Mouse (Mus musculus): Measurements from ENCODE around the gene Hbs1l. TPM values are rescaled to one million over a fixed set of nuclear protein-coding genes. Genes with fewer than 3 reads are reported as not detected.

Hbs1l gene
- total and polyA plus RNA-seq, 2 experiments from 2014 or later = 59.1 to 72.2 TPM

DNA sequence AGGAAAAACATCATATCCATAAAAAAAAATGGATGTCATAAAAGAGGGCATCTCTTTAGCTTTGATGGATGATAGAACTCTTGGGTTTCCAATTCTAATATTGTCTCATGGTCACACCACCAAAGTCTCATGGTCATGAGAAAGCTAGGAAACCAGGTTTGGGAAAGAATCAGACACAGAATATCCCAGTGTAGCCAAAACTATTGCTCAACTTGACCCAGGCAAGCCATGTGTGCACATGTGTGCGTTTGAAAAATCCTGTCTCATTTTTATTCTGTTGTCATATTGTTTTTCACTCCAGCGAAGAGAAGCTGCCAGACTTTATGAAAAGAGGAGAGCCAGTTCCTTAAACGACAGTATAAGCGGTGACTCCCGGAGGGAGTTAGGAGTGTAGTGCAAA, 114.9 kb downstream of the Hbs1l start:
- DNase-seq (ENCODE audit: low spot score) (no peak), ATAC-seq (ENCODE audit: low FRiP score) (no peak)
- no peaks in the 10 kb centered on the region for H3K9me3 ChIP-seq (ENCODE audit: low read length)
- WGBS = 67% methylated on average over 5 of the region's 5 CpGs
- no peaks in the 10 kb centered on the region for H3K27me3 ChIP-seq (ENCODE audit: insufficient read depth, low read length)
- no peak overlapping the region for H3K4me3 ChIP-seq (ENCODE audit: low read depth, low read length)
- H3K27ac ChIP-seq (ENCODE audit: low read depth, low read length) = no peak overlapping the region
- no peaks in the 10 kb centered on the region for H3K36me3 ChIP-seq (ENCODE audit: insufficient read depth, low read length)
- H3K4me1 ChIP-seq (ENCODE audit: insufficient read depth, low read length) = no peaks in the 10 kb centered on the region
- no peak overlapping the region for H3K4me2 ChIP-seq (ENCODE audit: low read depth, low read length, poor library complexity, severe bottlenecking)
- H3K9ac ChIP-seq (replicated peaks; ENCODE audit: low read length, poor library complexity, severe bottlenecking) = no peak overlapping the region
- TF ChIP-seq CTCF (IDR thresholded peaks at IDR 0.05) = no peak

DNA sequence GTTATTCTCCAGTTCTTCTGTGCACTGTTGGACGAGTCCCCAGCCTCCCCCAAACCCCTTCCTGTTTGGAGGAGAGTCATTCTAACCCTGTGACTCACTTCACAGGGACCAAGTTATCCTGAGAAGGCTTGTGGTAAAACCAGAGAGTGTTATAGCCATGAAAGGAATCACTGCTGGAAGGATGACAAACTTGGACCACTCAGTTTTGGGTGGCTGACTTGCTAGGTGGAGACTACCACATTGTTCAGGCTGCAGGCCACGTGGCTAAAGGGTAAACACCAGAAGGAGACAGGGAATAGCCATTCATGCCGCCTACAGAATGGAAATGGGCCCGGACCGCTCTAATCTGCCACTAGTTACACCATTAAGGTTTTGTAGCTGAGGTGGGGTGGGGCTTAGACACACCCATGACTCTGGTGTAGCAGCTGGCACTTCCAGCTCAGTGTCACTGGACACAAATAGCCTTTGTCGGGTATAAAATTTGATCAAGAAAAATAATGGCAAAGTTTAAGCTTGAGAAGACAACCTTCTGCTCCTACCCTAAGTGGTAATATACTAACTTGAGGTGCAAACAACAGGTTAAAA, 115.9 kb downstream of the Hbs1l start:
- H3K9me3 ChIP-seq (ENCODE audit: low read length) = no peaks in the 10 kb centered on the region
- no peaks in the 10 kb centered on the region for H3K4me1 ChIP-seq (ENCODE audit: insufficient read depth, low read length)
- no peak for TF ChIP-seq CTCF (IDR thresholded peaks at IDR 0.05)
- DNase-seq (ENCODE audit: low spot score) (no peak), ATAC-seq (ENCODE audit: low FRiP score) (no peak)
- H3K27me3 ChIP-seq (ENCODE audit: insufficient read depth, low read length) = no peaks in the 10 kb centered on the region
- H3K27ac ChIP-seq (ENCODE audit: low read depth, low read length) = no peak overlapping the region
- H3K36me3 ChIP-seq (ENCODE audit: insufficient read depth, low read length) = no peaks in the 10 kb centered on the region
- H3K9ac ChIP-seq (replicated peaks; ENCODE audit: low read length, poor library complexity, severe bottlenecking) = no peak overlapping the region
- H3K4me3 ChIP-seq (ENCODE audit: low read depth, low read length) = no peak overlapping the region
- 70% methylated on average over 6 of the region's 6 CpGs for WGBS
- no peak overlapping the region for H3K4me2 ChIP-seq (ENCODE audit: low read depth, low read length, poor library complexity, severe bottlenecking)

- Histone ChIP-seq H3K36me3 (ENCODE audit: insufficient read depth, low read length) (no peaks in the 10 kb centered on the region), H3K4me2 (ENCODE audit: low read depth, low read length, poor library complexity, severe bottlenecking) (no peak overlapping the region), H3K9me3 (ENCODE audit: low read length) (no peaks in the 10 kb centered on the region), H3K4me3 (ENCODE audit: low read depth, low read length) (no peak overlapping the region), H3K4me1 (ENCODE audit: insufficient read depth, low read length) (no peaks in the 10 kb centered on the region), H3K9ac (replicated peaks; ENCODE audit: low read length, poor library complexity, severe bottlenecking) (no peak overlapping the region), H3K27me3 (ENCODE audit: insufficient read depth, low read length) (no peaks in the 10 kb centered on the region), H3K27ac (ENCODE audit: low read depth, low read length) (no peak overlapping the region)
- ATAC-seq (ENCODE audit: low FRiP score) (no peak), DNase-seq (ENCODE audit: low spot score) (no peak)
- no peak for TF ChIP-seq CTCF (IDR thresholded peaks at IDR 0.05)
- 81% methylated on average over 4 of the region's 4 CpGs for WGBS
Measured at GRCm38 (mm10) chr10:21415031-21415430, 119.3 kb downstream of the Hbs1l start.

DNA sequence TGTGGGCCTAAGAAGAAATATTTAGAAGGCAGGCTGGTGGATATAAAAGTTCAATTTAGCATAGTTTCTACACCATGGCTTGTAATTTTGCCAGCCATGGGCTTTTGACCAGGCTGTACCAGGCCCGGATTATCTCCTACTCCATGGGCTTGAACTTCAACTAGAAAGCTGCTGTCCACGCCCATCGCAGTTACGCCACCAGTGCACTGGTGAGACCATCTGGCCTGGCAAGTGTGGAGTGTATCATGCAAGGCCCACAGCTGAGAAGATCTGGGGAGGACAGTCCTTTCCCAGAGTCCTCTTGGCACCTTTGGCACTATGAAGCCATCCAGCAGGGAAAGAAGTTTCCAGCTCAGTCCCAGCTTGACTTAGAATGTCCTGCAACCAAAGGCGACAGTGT, 120.4 kb downstream of the Hbs1l start:
- ATAC-seq (ENCODE audit: low FRiP score) (no peak), DNase-seq (ENCODE audit: low spot score) (no peak)
- Histone ChIP-seq H3K4me2 (ENCODE audit: low read depth, low read length, poor library complexity, severe bottlenecking) (no peak overlapping the region), H3K27me3 (ENCODE audit: insufficient read depth, low read length) (no peaks in the 10 kb centered on the region), H3K9me3 (ENCODE audit: low read length) (no peaks in the 10 kb centered on the region), H3K4me1 (ENCODE audit: insufficient read depth, low read length) (no peaks in the 10 kb centered on the region), H3K36me3 (ENCODE audit: insufficient read depth, low read length) (no peaks in the 10 kb centered on the region), H3K9ac (replicated peaks; ENCODE audit: low read length, poor library complexity, severe bottlenecking) (no peak overlapping the region), H3K27ac (ENCODE audit: low read depth, low read length) (no peak overlapping the region), H3K4me3 (ENCODE audit: low read depth, low read length) (no peak overlapping the region)
- TF ChIP-seq CTCF (IDR thresholded peaks at IDR 0.05) = no peak
- 98% methylated on average over 5 of the region's 5 CpGs for WGBS

Other genes starting within 250 kb of the Hbs1l start
- gene Myb, start 135.0 kb upstream of the Hbs1l start, total RNA-seq (2014; rRNA removed) = 1.8 and 3.2 TPM in 2 replicates
- 0.75 and 1.0 TPM in 2 replicates for gene Myb, start 135.0 kb upstream of the Hbs1l start, polyA plus RNA-seq (2015; fragmentation: Nextera tagmentation; extraction: Ambion mirVana)
- gene Aldh8a1, start 81.3 kb downstream of the Hbs1l start, total RNA-seq (2014; rRNA removed) = 0.11 TPM in 1 of 2 replicates, not detected in the other
- not detected in 2 replicates for gene Aldh8a1, start 81.3 kb downstream of the Hbs1l start, polyA plus RNA-seq (2015; fragmentation: Nextera tagmentation; extraction: Ambion mirVana)